Mouse (Mus musculus): Measurements from ENCODE around the gene A3galt2.

- TF ChIP-seq GATA1 (IDR thresholded peaks at IDR 0.05; ENCODE audit: borderline replicate concordance, low read length) (no peak), FLI1 (IDR thresholded peaks at IDR 0.05; ENCODE audit: low read length) (no peak)
Observed at GRCm38 (mm10) chr4:128707384-128707783, 47.8 kb upstream of the A3galt2 start.
